Mouse (Mus musculus): ENCODE data around the gene Alkbh4.

DNA sequence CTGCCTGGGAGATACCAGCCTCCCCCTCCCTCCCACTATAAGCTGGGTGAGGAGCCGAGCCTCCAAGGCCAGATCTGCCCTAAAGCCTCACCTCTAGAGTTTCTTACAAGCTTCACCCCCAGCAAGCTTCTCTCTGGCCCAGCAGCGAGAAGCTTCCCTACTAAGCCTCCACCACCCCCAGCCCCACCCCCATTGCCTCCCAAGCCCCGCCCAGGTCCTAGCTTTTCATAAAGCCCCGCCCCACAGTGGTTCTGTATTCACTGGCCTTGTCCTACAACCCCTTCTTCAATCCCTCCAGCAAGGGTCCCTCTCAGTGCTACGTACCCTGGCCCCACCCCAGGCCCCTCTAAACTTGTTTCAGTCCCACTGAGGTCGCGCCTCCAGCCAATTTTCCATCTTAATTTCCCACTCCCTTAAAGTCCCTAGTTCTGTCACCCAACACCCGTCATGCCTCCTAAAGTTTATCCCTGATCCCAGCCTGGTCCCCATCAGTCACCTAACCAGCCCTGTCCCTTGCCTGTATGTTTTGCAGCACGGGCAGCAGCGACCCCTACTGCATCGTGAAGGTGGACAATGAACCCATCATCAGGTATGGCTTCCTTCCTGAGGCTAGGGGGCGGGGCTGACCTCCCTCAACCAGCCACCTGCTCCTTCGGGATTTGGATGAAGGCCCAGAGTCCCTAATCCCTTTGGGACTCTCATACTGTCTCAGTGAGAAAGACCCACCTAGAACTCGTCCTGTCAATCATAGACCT is 46.9 kb upstream of the Alkbh4 start:
- TF ChIP-seq POLR2A (IDR thresholded peaks at IDR 0.05; ENCODE audit: insufficient read depth, low read depth, low read length) (no peak), CTCF (IDR thresholded peaks at IDR 0.05; ENCODE audit: insufficient read depth, low read depth, low read length) (no peak)

All from olfactory bulb, adult 2 months (tissue).